Mouse (Mus musculus): ENCODE results near the gene Cox17.

Gene Cox17

DNA sequence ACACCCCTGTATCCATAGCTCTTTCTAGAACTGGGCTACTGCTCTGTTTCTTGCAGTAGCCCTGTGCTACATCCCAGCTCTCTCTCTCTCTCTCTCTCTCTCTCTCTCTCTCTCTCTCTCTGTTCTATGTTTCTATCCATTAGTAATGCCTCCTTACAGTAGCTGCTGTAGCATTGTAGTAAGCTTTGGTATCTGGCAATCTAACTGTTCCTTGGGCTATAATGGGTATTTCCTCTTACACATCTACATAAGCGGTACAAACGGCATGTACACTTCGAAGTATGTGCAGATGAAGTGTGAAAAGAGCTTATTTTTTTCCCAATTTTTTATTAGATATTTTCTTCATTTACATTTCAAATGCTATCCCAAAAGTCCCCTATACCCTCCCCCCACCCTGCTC, 33.1 kb downstream of the Cox17 start:
- in situ Hi-C loops (cut with MboI; ENCODE audit: low pct_unique_long_range_greater_than_20kb in 1 of 2, low sequenced_read_pairs in 2 of 2, unreplicated experiment in 1 of 2): no loop called here

DNA sequence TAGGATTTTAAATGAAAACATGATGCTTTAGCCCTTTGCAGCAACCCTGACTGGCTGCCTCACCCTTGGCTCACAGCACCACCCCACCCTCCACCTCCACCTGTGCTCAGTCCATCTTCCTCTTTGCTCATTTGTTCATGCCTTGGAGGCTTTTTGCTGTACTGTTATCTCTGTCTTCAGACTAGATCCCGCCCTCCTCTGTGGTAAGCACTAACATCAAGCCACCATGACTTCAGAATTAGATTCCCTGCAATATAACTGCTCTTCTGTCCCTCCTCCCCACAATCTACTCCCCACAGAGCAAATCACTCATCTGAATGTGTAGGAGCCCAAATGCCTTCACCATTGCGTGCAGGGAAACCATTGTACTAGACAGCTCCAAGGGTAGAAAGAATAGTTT, 36.9 kb downstream of the Cox17 start:
- in situ Hi-C loops (cut with MboI; ENCODE audit: low pct_unique_long_range_greater_than_20kb in 1 of 2, low sequenced_read_pairs in 2 of 2, unreplicated experiment in 1 of 2): no loop called here

DNA sequence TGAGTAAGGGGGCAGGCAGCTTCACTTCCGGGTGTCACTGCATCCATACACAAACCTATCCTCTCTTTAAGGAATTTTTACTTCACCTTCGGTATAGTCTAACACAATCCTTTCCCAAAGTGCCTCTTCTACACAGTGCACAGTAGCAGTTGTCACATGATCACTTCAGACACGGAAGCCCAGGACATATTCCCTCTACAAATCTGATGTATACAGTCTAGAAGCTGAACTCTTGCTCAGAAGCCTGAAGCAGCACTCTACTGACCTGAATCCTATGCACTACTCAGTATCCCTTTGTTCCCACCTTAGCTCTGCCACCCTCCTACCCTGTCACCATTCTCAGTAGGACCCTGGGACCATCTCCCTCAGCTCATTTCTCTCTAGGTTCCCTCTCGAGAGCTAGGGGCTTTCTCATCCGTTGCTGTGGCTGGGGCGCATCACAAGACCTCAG, 38.4 kb downstream of the Cox17 start:
- in situ Hi-C loops (cut with MboI; ENCODE audit: low pct_unique_long_range_greater_than_20kb in 1 of 2, low sequenced_read_pairs in 2 of 2, unreplicated experiment in 1 of 2): no loop called here

DNA sequence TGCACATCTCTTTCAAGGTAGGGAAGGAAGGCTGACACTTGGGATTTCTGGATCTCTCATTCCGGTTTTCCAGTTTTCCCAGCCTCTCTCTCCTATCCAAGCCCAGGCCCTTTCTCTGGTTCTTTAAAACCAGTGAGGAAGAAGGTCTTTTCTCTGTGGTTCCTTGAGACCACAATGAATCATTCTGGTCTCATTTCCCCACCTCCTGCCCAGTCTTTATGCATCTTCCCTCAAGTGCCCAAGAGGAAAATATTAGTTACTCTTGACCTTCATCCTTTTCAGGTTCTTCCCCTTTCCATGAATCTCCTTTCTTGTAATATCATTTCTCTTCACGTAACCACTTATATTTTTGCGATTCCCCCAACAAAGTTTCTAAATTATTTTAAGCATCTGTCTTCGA, 38.9 kb downstream of the Cox17 start:
- in situ Hi-C loops (cut with MboI; ENCODE audit: low pct_unique_long_range_greater_than_20kb in 1 of 2, low sequenced_read_pairs in 2 of 2, unreplicated experiment in 1 of 2): no loop called here

DNA sequence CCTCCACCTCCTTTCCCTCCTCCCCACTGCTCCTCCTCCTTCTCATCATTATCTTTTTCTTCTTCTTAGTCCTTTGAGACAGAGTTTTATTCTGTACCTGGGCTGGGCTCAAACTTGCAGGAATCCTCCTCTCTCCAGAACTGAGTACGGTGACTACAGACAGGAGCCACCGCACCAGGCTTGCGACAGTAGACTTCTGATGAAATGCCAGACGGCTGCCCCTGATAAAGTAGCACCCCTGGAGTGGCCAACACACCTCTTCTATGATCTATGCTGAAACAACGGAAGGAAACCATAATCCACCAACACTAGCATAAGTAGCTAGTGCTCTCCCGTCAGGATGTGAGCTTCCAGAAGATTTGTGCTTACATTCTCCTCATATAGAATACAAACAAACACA, 40.6 kb downstream of the Cox17 start:
- in situ Hi-C loops (cut with MboI; ENCODE audit: low pct_unique_long_range_greater_than_20kb in 1 of 2, low sequenced_read_pairs in 2 of 2, unreplicated experiment in 1 of 2): no loop called here

DNA sequence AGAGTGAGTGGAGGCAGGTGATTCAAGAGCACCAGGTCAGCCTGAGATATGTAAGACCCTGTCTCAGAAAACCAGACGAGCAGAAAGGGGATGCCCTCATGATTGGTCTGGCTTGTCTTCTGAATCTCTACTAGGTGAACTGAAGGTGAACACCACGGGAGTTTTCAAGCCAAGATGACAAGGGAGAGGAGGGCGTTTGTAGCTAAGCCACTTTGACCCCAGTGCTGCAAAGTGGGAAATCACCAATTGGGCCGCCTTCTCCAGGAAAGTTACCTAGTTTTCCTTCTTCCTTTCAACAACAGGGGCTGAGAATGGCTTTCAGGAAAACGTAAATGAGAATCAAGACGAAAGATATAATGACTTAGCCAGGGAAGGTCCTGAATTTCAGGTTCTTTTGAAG, 42.0 kb downstream of the Cox17 start:
- in situ Hi-C loops (cut with MboI; ENCODE audit: low pct_unique_long_range_greater_than_20kb in 1 of 2, low sequenced_read_pairs in 2 of 2, unreplicated experiment in 1 of 2): no loop called here

DNA sequence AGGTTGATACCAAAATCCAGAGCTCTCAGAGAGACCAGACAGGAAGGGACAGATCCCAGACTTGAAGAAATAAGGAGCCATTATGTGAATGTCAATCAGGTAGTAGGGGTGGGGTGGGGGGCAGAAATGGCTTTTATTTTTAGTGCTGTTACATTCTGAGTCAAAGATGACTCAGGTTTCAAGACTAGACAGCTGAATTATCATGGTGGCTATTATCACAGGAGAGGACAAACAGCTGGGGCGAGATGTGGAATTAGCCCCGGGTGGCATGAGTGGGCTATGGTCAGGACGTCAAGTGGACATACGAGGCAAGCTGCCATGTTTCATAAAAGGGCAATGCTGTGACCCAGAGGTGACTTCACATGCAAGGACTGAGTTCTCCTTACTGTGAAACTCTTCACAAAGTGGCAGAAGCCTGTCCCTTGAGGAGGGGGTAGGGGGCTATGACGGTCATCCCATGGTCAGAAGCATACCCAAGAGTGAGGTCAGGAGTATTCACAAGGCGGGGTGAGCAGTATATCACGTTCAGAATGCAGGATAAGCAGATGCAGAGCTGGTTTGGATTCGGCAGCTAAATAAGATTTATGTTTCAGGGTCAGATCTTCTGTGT, 42.6 kb downstream of the Cox17 start:
- in situ Hi-C loops (cut with MboI; ENCODE audit: low pct_unique_long_range_greater_than_20kb in 1 of 2, low sequenced_read_pairs in 2 of 2, unreplicated experiment in 1 of 2): no loop called here

DNA sequence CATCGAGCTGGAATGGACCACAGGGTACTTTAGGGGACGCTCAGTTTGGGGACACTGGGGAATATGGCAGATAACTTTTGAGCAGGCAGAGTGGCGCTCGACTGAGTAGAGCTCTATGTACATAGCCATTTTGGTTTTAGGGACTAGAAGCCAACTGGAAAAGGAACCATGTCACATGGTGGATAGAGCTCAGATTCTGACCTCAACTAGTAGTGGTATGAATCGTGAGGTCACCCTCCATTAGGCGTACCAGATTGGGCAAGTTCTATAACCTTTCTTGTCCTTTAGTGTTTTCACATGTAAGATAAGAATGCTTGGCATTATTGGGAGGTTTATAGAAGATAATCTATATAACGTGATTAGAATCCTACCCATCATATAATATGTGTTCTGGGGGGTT, 43.5 kb downstream of the Cox17 start:
- in situ Hi-C loops (cut with MboI; ENCODE audit: low pct_unique_long_range_greater_than_20kb in 1 of 2, low sequenced_read_pairs in 2 of 2, unreplicated experiment in 1 of 2): no loop called here

DNA sequence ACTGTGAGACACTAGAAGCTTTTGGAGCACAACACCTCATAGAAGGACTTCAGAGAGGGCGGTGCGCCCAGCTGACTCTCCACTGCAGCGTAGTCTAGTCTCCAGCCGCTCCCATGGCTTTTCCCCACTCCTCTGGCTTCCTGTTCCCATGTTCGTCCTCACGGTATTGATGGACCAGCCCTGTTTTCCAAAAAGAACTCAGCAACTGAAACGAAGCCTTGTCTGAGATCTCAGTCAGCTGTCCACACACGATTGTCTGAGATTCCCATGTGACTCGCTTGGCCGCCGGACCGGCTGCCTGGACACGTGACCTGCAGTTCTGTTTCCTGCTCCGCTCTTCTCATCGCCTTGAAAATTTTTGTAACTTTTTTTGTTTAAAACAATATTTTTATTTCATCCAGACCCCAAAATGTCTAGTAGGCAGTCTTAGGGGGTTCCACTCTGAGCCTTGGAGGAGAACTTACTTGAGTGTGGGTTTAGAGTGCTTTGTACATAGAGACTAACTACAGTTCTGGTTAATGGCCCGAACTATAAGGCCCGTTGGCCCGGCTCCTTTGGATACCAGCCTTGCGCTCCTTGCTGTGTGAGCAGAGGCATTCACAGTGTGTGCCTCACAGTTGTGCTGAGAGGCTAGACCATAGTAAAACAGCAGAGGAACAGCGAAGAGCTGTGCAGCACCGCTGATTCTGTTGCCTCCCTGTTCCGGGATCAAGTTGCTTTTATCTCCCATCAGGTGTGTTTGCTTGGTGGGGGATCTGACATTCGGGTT, 45.5 kb downstream of the Cox17 start:
- in situ Hi-C loops (cut with MboI; ENCODE audit: low pct_unique_long_range_greater_than_20kb in 1 of 2, low sequenced_read_pairs in 2 of 2, unreplicated experiment in 1 of 2): no loop called here

DNA sequence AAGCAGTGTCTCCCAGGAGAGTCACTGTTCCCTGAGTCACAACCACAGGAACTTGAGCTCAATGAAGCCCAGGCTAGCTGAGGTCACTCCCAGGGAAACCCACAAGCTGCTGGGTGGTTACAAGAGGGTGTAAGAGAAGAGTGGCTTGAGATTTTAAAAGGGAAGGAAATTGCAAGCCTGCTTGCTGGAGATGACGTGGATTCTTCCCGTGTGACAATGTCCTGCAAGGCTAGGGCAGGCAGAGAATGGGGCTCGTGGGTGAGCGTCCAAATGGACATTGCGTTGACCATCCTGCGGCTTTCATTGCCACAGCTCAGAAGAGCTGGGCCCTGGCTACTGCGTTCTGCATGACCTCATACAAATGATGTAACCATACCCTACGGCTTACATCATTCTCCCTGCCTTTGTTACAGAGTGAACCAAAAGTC, 47.4 kb downstream of the Cox17 start:
- in situ Hi-C loops (cut with MboI; ENCODE audit: low pct_unique_long_range_greater_than_20kb in 1 of 2, low sequenced_read_pairs in 2 of 2, unreplicated experiment in 1 of 2): no loop called here

DNA sequence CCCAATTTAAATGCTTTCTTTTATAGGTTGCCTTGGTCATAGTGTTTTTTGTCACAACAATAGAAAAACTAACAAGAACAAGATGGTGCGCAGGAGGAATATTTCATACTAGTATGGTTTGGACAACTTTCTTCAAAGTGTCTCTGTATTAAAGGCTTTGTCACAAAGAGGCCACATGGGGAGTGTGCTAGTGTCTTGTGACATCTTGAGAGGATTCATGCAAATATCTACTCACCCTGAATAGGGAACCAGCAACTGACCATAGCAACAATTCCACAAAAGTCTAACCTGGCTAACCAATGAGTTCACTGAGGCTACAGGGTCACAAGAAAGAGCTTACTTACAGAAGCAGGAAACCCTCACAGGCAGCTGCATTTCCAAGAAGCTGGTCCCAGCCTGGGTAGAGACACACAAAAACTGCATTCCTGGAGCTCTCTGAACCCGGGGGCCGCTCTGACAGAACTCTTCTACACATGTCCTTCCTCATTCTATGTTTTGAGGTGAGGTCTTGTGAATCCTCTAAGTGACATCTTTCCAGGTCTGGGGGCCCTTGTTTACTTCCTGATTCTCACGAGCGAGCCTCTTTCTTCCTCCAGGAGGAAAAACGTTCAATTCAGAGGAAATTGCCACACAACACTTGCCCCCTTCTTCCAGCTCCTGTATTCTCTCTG, 48.4 kb downstream of the Cox17 start:
- in situ Hi-C loops (cut with MboI; ENCODE audit: low pct_unique_long_range_greater_than_20kb in 1 of 2, low sequenced_read_pairs in 2 of 2, unreplicated experiment in 1 of 2): no loop called here

DNA sequence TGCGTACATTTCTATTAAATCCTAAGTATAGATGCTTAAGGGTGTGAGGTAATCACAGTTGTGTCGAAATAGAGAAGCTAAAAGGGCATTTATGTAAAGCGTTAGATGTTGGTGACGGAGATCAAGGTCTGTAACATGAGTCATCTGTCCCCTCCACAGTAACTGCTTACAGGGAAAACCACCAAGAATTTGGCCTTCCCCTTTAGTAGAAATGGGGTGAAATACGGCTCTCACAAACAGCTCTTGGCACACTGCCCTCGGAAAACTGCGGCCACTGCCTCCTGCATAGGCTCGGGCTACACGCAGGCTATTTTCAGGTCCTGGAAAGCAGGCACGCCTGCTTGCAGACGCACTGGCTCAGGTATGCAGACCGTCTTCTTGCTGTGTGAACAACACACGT, 49.4 kb downstream of the Cox17 start:
- in situ Hi-C loops (cut with MboI; ENCODE audit: low pct_unique_long_range_greater_than_20kb in 1 of 2, low sequenced_read_pairs in 2 of 2, unreplicated experiment in 1 of 2): no loop called here

DNA sequence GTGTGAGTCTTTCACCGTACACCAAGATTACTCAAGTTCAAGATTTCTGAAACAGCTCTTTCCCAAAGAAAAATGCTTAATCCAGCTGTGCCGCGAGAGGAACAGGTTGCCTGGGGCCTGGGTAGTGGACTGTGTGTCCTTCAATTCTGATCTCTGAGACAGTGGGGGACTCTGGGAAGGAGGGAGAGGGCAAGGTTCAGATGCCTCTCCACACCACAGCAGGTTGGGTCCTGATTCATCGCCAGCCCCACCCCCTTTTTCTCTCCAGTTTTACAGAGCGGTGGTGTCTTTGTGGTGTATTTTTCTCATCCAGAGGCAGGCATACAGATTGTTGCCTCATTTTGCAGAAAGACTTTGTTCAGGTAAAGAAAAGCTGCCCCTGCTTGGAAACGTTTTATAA, 51.5 kb downstream of the Cox17 start:
- in situ Hi-C loops (cut with MboI; ENCODE audit: low pct_unique_long_range_greater_than_20kb in 1 of 2, low sequenced_read_pairs in 2 of 2, unreplicated experiment in 1 of 2): no loop called here

DNA sequence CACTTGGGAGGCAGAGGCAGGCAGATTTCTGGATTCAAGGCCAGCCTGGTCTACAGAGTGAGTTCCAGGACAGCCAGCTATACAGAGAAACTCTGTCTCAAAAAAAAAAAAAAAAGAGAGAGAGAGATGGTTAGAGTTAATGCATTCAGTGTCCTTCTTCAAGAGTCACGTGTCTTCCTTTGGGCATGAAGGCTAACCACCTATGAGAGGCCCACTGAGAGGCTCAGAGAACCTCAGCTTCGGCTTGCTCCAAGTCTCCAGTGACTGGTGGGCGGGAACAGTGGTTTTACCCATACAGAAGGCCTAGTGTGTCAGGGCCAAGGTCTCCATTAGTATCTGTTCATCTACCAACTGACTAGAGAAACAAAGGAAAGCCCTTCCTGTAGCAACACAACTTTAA, 52.3 kb downstream of the Cox17 start:
- in situ Hi-C loops (cut with MboI; ENCODE audit: low pct_unique_long_range_greater_than_20kb in 1 of 2, low sequenced_read_pairs in 2 of 2, unreplicated experiment in 1 of 2): no loop called here

DNA sequence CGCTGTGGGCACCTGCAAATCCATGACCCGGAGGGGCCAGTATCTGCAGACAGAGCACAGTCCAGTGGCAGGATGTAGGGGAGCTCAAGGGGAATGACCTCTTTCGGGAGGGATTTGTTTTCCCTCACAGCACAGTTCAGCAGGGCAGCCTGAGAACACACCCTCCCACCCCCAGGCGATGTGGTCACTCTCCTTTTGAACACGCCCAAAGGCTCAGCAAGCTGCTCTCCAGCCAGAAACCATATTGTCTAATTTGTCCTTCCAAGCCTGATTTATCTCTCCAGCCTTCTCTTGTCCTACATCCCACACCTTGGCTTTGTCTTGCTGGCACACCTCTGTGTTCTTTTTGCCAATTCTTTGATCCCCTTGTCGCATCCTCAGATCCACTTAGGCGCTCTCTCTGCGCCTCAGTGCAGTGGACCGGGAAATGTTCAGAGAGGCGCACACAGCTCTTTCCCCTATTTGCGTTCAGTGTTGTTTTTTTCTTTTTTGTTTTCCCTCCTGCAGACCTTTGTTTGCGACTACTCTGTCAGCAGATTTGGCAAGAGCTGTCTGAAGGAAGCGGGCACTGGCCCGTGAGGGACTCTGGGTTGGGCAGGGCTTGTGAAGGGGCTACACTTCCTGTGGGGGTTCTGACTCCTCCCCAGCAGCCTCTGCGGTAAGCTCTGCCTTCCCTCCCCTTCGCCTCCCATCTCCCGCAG, 52.9 kb downstream of the Cox17 start:
- in situ Hi-C loops (cut with MboI; ENCODE audit: low pct_unique_long_range_greater_than_20kb in 1 of 2, low sequenced_read_pairs in 2 of 2, unreplicated experiment in 1 of 2): no loop called here

DNA sequence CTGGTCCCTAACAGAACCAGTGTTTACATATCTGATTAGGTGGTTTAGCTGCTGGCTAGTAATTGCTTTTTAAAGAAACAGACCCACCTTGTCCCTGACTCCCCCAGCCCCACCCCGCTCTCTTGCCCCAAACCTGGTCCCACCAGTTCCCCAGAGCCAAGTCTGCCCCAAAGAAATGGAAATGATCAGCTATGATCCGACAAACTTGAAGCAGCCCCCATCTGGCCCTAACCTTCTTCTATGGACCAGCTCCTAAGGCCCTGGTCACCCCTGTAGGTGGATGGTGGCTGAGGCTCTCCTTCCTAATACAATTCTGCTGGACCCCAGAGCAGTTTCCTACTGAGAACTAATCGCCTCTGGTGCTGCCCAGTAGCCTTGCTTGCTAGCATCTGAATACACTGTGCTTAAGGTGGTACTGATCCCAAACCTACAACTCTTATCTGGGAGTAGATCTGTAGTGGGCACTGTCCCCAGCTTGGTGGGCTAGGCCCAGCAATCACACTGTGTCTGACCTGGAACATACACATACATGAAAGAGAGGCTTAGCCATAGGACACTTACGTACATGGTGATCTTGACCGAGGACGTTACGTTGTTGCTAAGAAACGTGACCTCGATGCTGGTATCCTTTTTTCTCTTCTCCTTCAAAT, 53.6 kb downstream of the Cox17 start:
- in situ Hi-C loops (cut with MboI; ENCODE audit: low pct_unique_long_range_greater_than_20kb in 1 of 2, low sequenced_read_pairs in 2 of 2, unreplicated experiment in 1 of 2): no loop called here

DNA sequence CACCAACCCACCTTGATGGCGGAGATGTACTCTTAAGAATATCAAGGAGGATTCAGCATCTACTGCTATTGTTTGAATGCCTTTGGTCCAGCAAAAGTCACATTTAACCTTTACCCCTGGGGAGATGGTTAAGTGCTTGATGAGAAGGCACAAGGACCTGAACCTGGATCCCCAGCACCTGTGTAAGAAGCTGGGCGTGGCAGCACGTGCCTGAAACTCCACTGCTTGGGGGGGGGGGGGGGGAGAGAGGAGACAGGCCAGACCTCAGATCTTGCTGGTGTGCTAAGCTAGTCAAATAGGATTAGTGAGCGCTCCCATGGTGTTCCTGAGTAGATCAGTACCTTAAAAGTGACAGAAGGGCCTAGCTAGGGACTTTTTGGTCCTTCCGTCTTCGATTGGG, 54.7 kb downstream of the Cox17 start:
- in situ Hi-C loops (cut with MboI; ENCODE audit: low pct_unique_long_range_greater_than_20kb in 1 of 2, low sequenced_read_pairs in 2 of 2, unreplicated experiment in 1 of 2): no loop called here

All from mouse embryonic stem cell (cell line).